Mouse (Mus musculus): ENCODE data around the gene Lyst. TPM values are rescaled to one million over a fixed set of nuclear protein-coding genes. Genes with fewer than 3 reads are reported as not detected.
A peak's percentile ranks its signal among the peaks of the same experiment; 100 is the strongest.

Lyst gene
- total and polyA plus RNA-seq, 3 experiments: 2.9 to 3.1 TPM; not detected in 1

DNA sequence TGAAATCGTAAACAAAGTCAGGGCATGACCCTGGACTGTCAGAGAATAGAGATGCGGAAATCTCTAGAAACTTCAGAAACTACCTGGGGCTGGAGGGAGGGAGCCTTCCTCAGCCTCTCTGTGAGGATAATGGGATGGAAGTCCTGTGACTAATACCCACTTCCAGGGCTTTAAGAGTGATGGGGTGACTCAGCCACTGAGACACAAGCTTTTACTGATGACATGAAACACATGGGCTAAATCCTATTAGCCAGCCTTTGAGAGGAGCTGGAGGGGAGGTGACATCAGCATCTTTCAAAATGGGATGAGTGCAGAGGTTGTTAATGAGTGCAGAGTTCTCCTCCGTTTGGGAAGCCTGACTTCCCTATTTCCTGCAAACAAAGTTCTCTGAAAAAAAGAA lies 38.2 kb upstream of the Lyst start:
- Histone ChIP-seq H3K4me3 (ENCODE audit: control insufficient read depth in 1 of 2, insufficient read depth in 1 of 2, low read depth in 2 of 2, low read length in 2 of 2) (no peak overlapping the region), H3K4me1 (ENCODE audit: control insufficient read depth in 1 of 2, insufficient read depth in 2 of 2, low read length in 2 of 2) (peaks cover 6 to 13% of the 10 kb centered on the region in 2 experiments; a peak in 3 of 4 replicates), H3K36me3 (ENCODE audit: control insufficient read depth in 1 of 2, insufficient read depth in 2 of 2, low read length in 2 of 2) (peaks cover 0 to 4% of the 10 kb centered on the region in 2 experiments; a peak in 2 of 4 replicates), H3K9me3 (replicated peaks; ENCODE audit: insufficient read depth, low read length) (no peaks in the 10 kb centered on the region), H3K27me3 (ENCODE audit: control insufficient read depth in 1 of 2, insufficient read depth in 2 of 2, low read length in 2 of 2) (no peaks in the 10 kb centered on the region), H3K9ac (ENCODE audit: control insufficient read depth, low read depth, low read length, poor library complexity, severe bottlenecking) (no peak overlapping the region), H3K27ac (ENCODE audit: control insufficient read depth, low read depth, low read length) (no peak overlapping the region), H3K79me2 (ENCODE audit: control insufficient read depth, insufficient read depth, low read length, poor library complexity) (no peaks in the 10 kb centered on the region)
- peak; percentile 11 for DNase-seq (ENCODE audit: low read depth, low spot score)
- TF ChIP-seq USF2 (IDR thresholded peaks at IDR 0.05; ENCODE audit: borderline replicate concordance in 1 of 2, insufficient read depth in 1 of 2, low read depth in 1 of 2, low read length in 2 of 2): no peak
- TF ChIP-seq NRF1 (IDR thresholded peaks at IDR 0.05; ENCODE audit: insufficient read depth, low read depth, low read length, poor library complexity, severe bottlenecking): no peak
- TF ChIP-seq NELFE (IDR thresholded peaks at IDR 0.05; ENCODE audit: low read depth, low read length): no peak
- TF ChIP-seq ZMIZ1 (IDR thresholded peaks at IDR 0.05; ENCODE audit: low read depth, low read length): no peak
- TF ChIP-seq GABPA (IDR thresholded peaks at IDR 0.05; ENCODE audit: low read depth, low read length): no peak
- no peak for TF ChIP-seq RCOR1 (IDR thresholded peaks at IDR 0.05; ENCODE audit: low read depth, low read length)
- no peak for TF ChIP-seq ZNF384 (IDR thresholded peaks at IDR 0.05; ENCODE audit: low read depth, low read length)
- no peak for TF ChIP-seq POLR2AphosphoS2 (IDR thresholded peaks at IDR 0.05; ENCODE audit: low read length)
- TF ChIP-seq HCFC1 (IDR thresholded peaks at IDR 0.05; ENCODE audit: low read depth, low read length): no peak
- TF ChIP-seq JUND (IDR thresholded peaks at IDR 0.05; ENCODE audit: low read depth, low read length): no peak
- TF ChIP-seq MAX (IDR thresholded peaks at IDR 0.05; ENCODE audit: low read length): no peak
- no peak for TF ChIP-seq CTCF (IDR thresholded peaks at IDR 0.05 in 2 of 3, conservative IDR thresholded peaks at IDR 0.05 in 1 of 3; ENCODE audit: control insufficient read depth in 1 of 3, insufficient read depth in 1 of 3, low read depth in 2 of 3, low read length in 3 of 3, poor library complexity in 1 of 3, severe bottlenecking in 1 of 3)
- TF ChIP-seq KAT2A (conservative IDR thresholded peaks at IDR 0.05; ENCODE audit: low read depth, low read length): no peak
- no peak for TF ChIP-seq SIN3A (IDR thresholded peaks at IDR 0.05; ENCODE audit: low read length)
- no peak for TF ChIP-seq POLR2AphosphoS5 (IDR thresholded peaks at IDR 0.05; ENCODE audit: borderline replicate concordance, low read depth, low read length)
- no peak for TF ChIP-seq POLR2A (IDR thresholded peaks at IDR 0.05; ENCODE audit: control insufficient read depth in 1 of 2, insufficient read depth in 1 of 2, low read depth in 1 of 2, low read length in 2 of 2, poor library complexity in 1 of 2)
- TF ChIP-seq RAD21 (IDR thresholded peaks at IDR 0.05; ENCODE audit: low read depth, low read length): no peak

DNA sequence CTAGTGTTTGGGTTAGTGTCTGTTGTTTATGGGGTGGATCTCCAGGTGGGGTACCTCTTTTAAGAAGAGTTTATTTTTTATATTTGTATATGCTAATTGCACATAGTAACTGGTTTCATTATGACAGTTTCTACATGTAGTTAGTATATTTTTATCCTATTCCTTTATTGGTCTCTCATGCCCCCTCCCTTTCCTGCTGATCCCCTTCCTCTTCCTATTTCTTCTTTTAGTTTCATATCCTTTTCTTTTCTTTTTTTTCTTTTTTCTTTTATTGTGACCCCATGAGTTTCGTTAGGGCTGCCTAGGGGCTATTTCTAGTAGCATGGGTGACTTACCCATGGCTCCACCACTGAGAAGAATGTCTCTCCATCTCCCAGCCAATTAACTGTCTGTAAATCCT lies 36.5 kb upstream of the Lyst start:
- no peaks in the 10 kb centered on the region for H3K79me2 ChIP-seq (ENCODE audit: control insufficient read depth, insufficient read depth, low read length, poor library complexity)

More for the DNA sequence above, 36.5 kb upstream of the Lyst start:
- TF ChIP-seq MYB (IDR thresholded peaks at IDR 0.05; ENCODE audit: low read depth, low read length): no peak
- no peak for TF ChIP-seq BHLHE40 (IDR thresholded peaks at IDR 0.05; ENCODE audit: borderline replicate concordance, low read depth, low read length)
- no peak for TF ChIP-seq POLR2AphosphoS2 (IDR thresholded peaks at IDR 0.05; ENCODE audit: low read length)
- TF ChIP-seq MAFK (IDR thresholded peaks at IDR 0.05; ENCODE audit: borderline replicate concordance, low read depth, low read length): no peak
- no peak for TF ChIP-seq ETS1 (IDR thresholded peaks at IDR 0.05; ENCODE audit: low read depth, low read length)
- Histone ChIP-seq H3K9me3 (replicated peaks; ENCODE audit: insufficient read depth, low read length) (no peaks in the 10 kb centered on the region), H3K27ac (ENCODE audit: control insufficient read depth, low read depth, low read length) (no peak overlapping the region), H3K4me1 (ENCODE audit: control insufficient read depth in 1 of 2, insufficient read depth in 2 of 2, low read length in 2 of 2) (peaks cover 6 to 13% of the 10 kb centered on the region in 2 experiments; a peak in 3 of 4 replicates), H3K36me3 (ENCODE audit: control insufficient read depth in 1 of 2, insufficient read depth in 2 of 2, low read length in 2 of 2) (peaks cover 0 to 4% of the 10 kb centered on the region in 2 experiments; a peak in 2 of 4 replicates), H3K9ac (ENCODE audit: control insufficient read depth, low read depth, low read length, poor library complexity, severe bottlenecking) (no peak overlapping the region), H3K4me3 (ENCODE audit: control insufficient read depth in 1 of 2, insufficient read depth in 1 of 2, low read depth in 2 of 2, low read length in 2 of 2) (no peak overlapping the region), H3K27me3 (ENCODE audit: control insufficient read depth in 1 of 2, insufficient read depth in 2 of 2, low read length in 2 of 2) (no peaks in the 10 kb centered on the region)
- DNase-seq (ENCODE audit: low read depth, low spot score): no peak
